Mouse (Mus musculus) limb, embryonic 14.5 days (tissue): Measurements from ENCODE around the gene Art4. TPM values are rescaled to one million over a fixed set of nuclear protein-coding genes. Genes with fewer than 3 reads are reported as not detected.

Experiments used
- ATAC-seq: fragments of 200-750 bp; cut with Nextera tagmentation; 2 replicates; pipeline ENCODE4 v1.8.0; 2017; ENCODE audit warnings: low read depth, moderate number of reproducible peaks, moderate TSS enrichment; ENCODE audit not compliant: low FRiP score
- DNase-seq: peaks from one replicate; pipeline ENCODE4 v3.0.0-alpha.2; 2015; ENCODE audit warnings: low spot score
- H3K27ac ChIP-seq: fragments of 300-500 bp; sonication (generic); replicated peaks from 2 replicates; pipeline ENCODE4 v1.5.1; 2014; ENCODE audit warnings: low read depth, mild to moderate bottlenecking, low read length, moderate library complexity, mixed read lengths
- H3K27me3 ChIP-seq: fragments of 300-500 bp; sonication (generic); 2 replicates; pipeline ENCODE4 v1.6.1; 2014; ENCODE audit warnings: low read length, mixed read lengths; ENCODE audit not compliant: control insufficient read depth, insufficient read depth
- H3K36me3 ChIP-seq: fragments of 300-500 bp; sonication (generic); 2 replicates; pipeline ENCODE4 v1.6.1; 2014; ENCODE audit warnings: mild to moderate bottlenecking, low read length, moderate library complexity, mixed read lengths; ENCODE audit not compliant: control insufficient read depth, insufficient read depth
- H3K4me1 ChIP-seq: fragments of 300-500 bp; sonication (generic); 2 replicates; pipeline ENCODE4 v1.6.1; 2014; ENCODE audit warnings: antibody characterized with exemption, low read length, mixed read lengths; ENCODE audit not compliant: control insufficient read depth, insufficient read depth
- H3K4me2 ChIP-seq: fragments of 300-500 bp; sonication (generic); replicated peaks from 2 replicates; pipeline ENCODE4 v1.6.1; 2014; ENCODE audit warnings: low read depth, mild to moderate bottlenecking, low read length, moderate library complexity; ENCODE audit not compliant: severe bottlenecking
- H3K4me3 ChIP-seq: fragments of 300-500 bp; sonication (generic); replicated peaks from 2 replicates; pipeline ENCODE4 v1.5.1; 2014; ENCODE audit warnings: low read length
- H3K9ac ChIP-seq: fragments of 300-500 bp; sonication (generic); 2 replicates; pipeline ENCODE4 v1.6.1; 2014; ENCODE audit warnings: mild to moderate bottlenecking, low read depth, low read length, moderate library complexity; ENCODE audit not compliant: severe bottlenecking
- H3K9me3 ChIP-seq: fragments of 300-500 bp; sonication (generic); 2 replicates; pipeline ENCODE4 v1.6.1; 2016; ENCODE audit warnings: low read length; ENCODE audit not compliant: control insufficient read depth
- POLR2A ChIP-seq: fragments of 200-500 bp; IDR thresholded peaks from 2 replicates; pipeline ENCODE4 v1.8.0; 2012; ENCODE audit warnings: inconsistent platforms, mild to moderate bottlenecking, moderate library complexity, borderline replicate concordance; ENCODE audit not compliant: insufficient read depth, insufficient read length; ENCODE audit errors: extremely low read depth
- WGBS: fragments of 180-500 bp; shearing (Covaris S2); extraction: QIAGEN DNeasy Blood & Tissue Kit; methylation state at CpG from one replicate; pipeline ENCODE4 v1.1.7; 2014; 5-methylcytosine and 5-hydroxymethylcytosine counted together
- polyA plus RNA-seq, 2 experiments: library from polyadenylated mRNA; depleted of rRNA in 1 of 2; stranded (reverse) in 1 of 2; unstranded in 1 of 2; fragments of >200 nt; fragmentation: Nextera tagmentation in 1 of 2; extraction: Ambion mirVana in 1 of 2; gene quantifications; 2 replicates each; pipeline versions ENCODE4 v1.2.1 to v1.2.3; 2012 to 2014

Gene Art4
- polyA plus RNA-seq, 2 experiments: 2.6 to 3.1 TPM

GRCm38 (mm10) chr6:136809673-136810072 lies 47.9 kb downstream of the Art4 start:
- Histone ChIP-seq H3K4me2 (peak overlapping the region; percentile 72), H3K36me3 (peaks cover 27% of the 10 kb centered on the region), H3K9me3 (no peaks in the 10 kb centered on the region), H3K9ac (no peak overlapping the region), H3K4me3 (peak overlapping the region; percentile 73; the same call in 1 of the 2 replicates), H3K27me3 (no peaks in the 10 kb centered on the region), H3K27ac (no peak overlapping the region), H3K4me1 (peaks cover 15% of the 10 kb centered on the region)
- ATAC-seq (no peak), DNase-seq (no peak)
- no peak for TF ChIP-seq POLR2A
- WGBS: 73% methylated on average over 13 of the region's 13 CpGs

- H3K4me2 ChIP-seq: peak overlapping the region; percentile 72
- DNase-seq (no peak), ATAC-seq (no peak)
- no peak overlapping the region for H3K27ac ChIP-seq
- H3K4me3 ChIP-seq: peak overlapping the region; percentile 73
- H3K9ac ChIP-seq: peak overlapping the region; percentile 57
- H3K9me3 ChIP-seq: no peaks in the 10 kb centered on the region
- no peak for TF ChIP-seq POLR2A
- H3K27me3 ChIP-seq: no peaks in the 10 kb centered on the region
- peaks cover 15% of the 10 kb centered on the region for H3K4me1 ChIP-seq
- peaks cover 21% of the 10 kb centered on the region for H3K36me3 ChIP-seq
- WGBS: 32% methylated on average over 14 of the region's 14 CpGs
Measured at GRCm38 (mm10) chr6:136809077-136809476, 48.5 kb downstream of the Art4 start.

GRCm38 (mm10) chr6:136808631-136809046 lies 48.9 kb downstream of the Art4 start:
- Histone ChIP-seq H3K4me2 (peak overlapping the region; percentile 72), H3K27me3 (no peaks in the 10 kb centered on the region), H3K27ac (no peak overlapping the region), H3K9ac (peak overlapping the region; percentile 57), H3K4me1 (peaks cover 15% of the 10 kb centered on the region), H3K9me3 (no peaks in the 10 kb centered on the region), H3K4me3 (peak overlapping the region; percentile 73), H3K36me3 (peaks cover 17% of the 10 kb centered on the region)
- DNase-seq (no peak), ATAC-seq (no peak)
- WGBS: under 1% methylated on average over 27 of the region's 28 CpGs
- no peak for TF ChIP-seq POLR2A

GRCm38 (mm10) chr6:136808014-136808417 lies 49.5 kb downstream of the Art4 start, which contains the start of gene H2afj:
Gene H2afj (plus strand): TSS chr6:136808244.
- Histone ChIP-seq H3K27me3 (no peaks in the 10 kb centered on the region), H3K4me1 (peaks cover 18% of the 10 kb centered on the region), H3K9ac (peak within 1 kb of the TSS; percentile 57), H3K4me2 (peak within 1 kb of the TSS; percentile 72), H3K9me3 (no peaks in the 10 kb centered on the region), H3K4me3 (peak within 1 kb of the TSS; percentile 73), H3K36me3 (peaks cover 12% of the 10 kb centered on the region), H3K27ac (peak within 1 kb of the TSS; percentile 21)
- WGBS: under 1% methylated on average over 33 of the region's 34 CpGs
- ATAC-seq (peak; percentile 89), DNase-seq (peak; percentile 93)
- TF ChIP-seq POLR2A: no peak

- Histone ChIP-seq H3K27me3 (no peaks in the 10 kb centered on the region), H3K9ac (peak overlapping the region; percentile 12; the same call in 1 of the 2 replicates), H3K9me3 (no peaks in the 10 kb centered on the region), H3K27ac (peak overlapping the region; percentile 21), H3K4me1 (peaks cover 21% of the 10 kb centered on the region), H3K36me3 (peaks cover 8% of the 10 kb centered on the region), H3K4me3 (peak overlapping the region; percentile 73), H3K4me2 (peak overlapping the region; percentile 50)
- TF ChIP-seq POLR2A: no peak
- WGBS: 38% methylated on average over 18 of the region's 18 CpGs
- DNase-seq (no peak), ATAC-seq (no peak)
Measured at GRCm38 (mm10) chr6:136807395-136808013, 50.0 kb downstream of the Art4 start.
